Mouse (Mus musculus) intestine, embryonic 16.5 days (tissue): ENCODE results near the gene Kat14. TPM values are rescaled to one million over a fixed set of nuclear protein-coding genes. Genes with fewer than 3 reads are reported as not detected.

ENCODE experiments used
- ATAC-seq: fragments of 200-750 bp; cut with Nextera tagmentation; 2 replicates; pipeline ENCODE4 v1.8.0; 2017; ENCODE audit warnings: moderate TSS enrichment, moderate library complexity
- H3K27ac ChIP-seq: fragments of 300-500 bp; sonication (generic); 2 replicates; pipeline ENCODE4 v1.5.1; 2014; ENCODE audit warnings: mild to moderate bottlenecking, low read length
- H3K27me3 ChIP-seq: fragments of 300-500 bp; sonication (generic); replicated peaks from 2 replicates; pipeline ENCODE4 v1.6.1; 2014; ENCODE audit warnings: low read length, control low read depth, mixed read lengths; ENCODE audit not compliant: control insufficient read depth, insufficient read depth
- H3K36me3 ChIP-seq: fragments of 300-500 bp; sonication (generic); 2 replicates; pipeline ENCODE4 v1.6.1; 2014; ENCODE audit warnings: low read length, control low read depth; ENCODE audit not compliant: control insufficient read depth, insufficient read depth
- H3K4me1 ChIP-seq: fragments of 300-500 bp; sonication (generic); 2 replicates; pipeline ENCODE4 v1.6.1; 2014; ENCODE audit warnings: low read length, control low read depth, mixed read lengths; ENCODE audit not compliant: control insufficient read depth, insufficient read depth
- H3K4me2 ChIP-seq: fragments of 300-500 bp; sonication (generic); 2 replicates; pipeline ENCODE4 v1.6.1; 2014; ENCODE audit warnings: low read depth, low read length, control low read depth
- H3K4me3 ChIP-seq: fragments of 300-500 bp; sonication (generic); 2 replicates; pipeline ENCODE4 v1.5.1; 2014; ENCODE audit warnings: mild to moderate bottlenecking, low read length
- H3K9ac ChIP-seq: fragments of 300-500 bp; sonication (generic); 2 replicates; pipeline ENCODE4 v1.6.1; 2014; ENCODE audit warnings: low read depth, low read length
- H3K9me3 ChIP-seq: fragments of 300-500 bp; sonication (generic); 2 replicates; pipeline ENCODE4 v1.6.1; 2016; ENCODE audit warnings: low read length, control low read depth; ENCODE audit not compliant: control insufficient read depth
- WGBS: fragments of 180-500 bp; shearing (Covaris S2); extraction: QIAGEN DNeasy Blood & Tissue Kit; methylation state at CpG from one replicate; pipeline ENCODE4 v1.1.7; 2014; 5-methylcytosine and 5-hydroxymethylcytosine counted together
- polyA plus RNA-seq: library from polyadenylated mRNA; unstranded; fragments of >200 nt; fragmentation: Nextera tagmentation; extraction: Ambion mirVana; gene quantifications from 2 replicates; pipeline ENCODE4 v1.2.1, GENCODE M21; 2015

Gene Kat14
- 44.7 and 45.5 TPM in 2 replicates for polyA plus RNA-seq

DNA sequence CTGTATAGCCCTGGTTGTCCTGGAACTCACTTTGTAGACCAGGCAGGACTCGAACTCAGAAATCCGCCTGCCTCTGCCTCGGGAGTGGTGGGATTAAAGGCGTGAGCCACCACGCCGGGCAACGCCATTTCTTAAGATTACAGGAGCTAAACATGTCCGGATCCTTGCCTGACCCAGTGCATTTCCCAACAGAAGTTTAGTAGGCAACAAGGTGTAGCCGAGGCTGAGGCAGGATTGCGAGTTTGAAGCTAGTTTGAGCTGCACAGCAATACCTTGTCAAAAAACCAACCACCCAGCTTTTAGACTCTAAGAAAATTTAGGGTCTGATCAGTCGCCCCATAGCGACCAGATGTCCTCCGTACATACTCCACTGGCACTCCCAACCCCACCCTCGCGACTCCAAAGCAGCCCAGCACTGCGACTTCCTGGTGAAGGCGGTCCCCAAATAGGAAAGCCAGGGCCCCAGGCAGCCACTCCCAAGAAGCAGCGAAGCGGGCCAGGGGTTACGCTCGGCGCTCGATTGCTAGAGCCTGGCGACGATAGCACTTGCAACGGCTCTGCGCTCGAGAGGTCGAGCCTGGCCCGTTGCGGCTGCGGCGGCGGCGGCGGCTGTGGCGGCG lies at the start of gene Kat14, which contains the start of gene Pet117:
Kat14 (plus strand) TSS at position 584 of the 620 bp plus-strand sequence.
Pet117 (plus strand) TSS at position 597 of the 620 bp plus-strand sequence.
- peak within 1 kb of the TSS; percentile 78 for H3K4me3 ChIP-seq
- peak within 1 kb of the TSS; percentile 94 for H3K27ac ChIP-seq
- H3K4me2 ChIP-seq = peak within 1 kb of the TSS; percentile 62
- peak within 1 kb of the TSS; percentile 87 for H3K9ac ChIP-seq
- H3K4me1 ChIP-seq = peaks cover 9% of the 10 kb centered on the region; the same call in 1 of the 2 replicates
- peaks cover 1% of the 10 kb centered on the region; the same call in 1 of the 2 replicates for H3K36me3 ChIP-seq
- no peaks in the 10 kb centered on the region for H3K27me3 ChIP-seq
- H3K9me3 ChIP-seq = no peaks in the 10 kb centered on the region
- peak; percentile 98 for ATAC-seq
- 5% methylated on average over 38 of the region's 38 CpGs for WGBS

- no peak overlapping the region for H3K4me3 ChIP-seq
- H3K9ac ChIP-seq = no peak overlapping the region
- H3K27ac ChIP-seq = no peak overlapping the region
- no peak overlapping the region for H3K4me2 ChIP-seq
- WGBS = 77% methylated on average over 3 of the region's 3 CpGs
- H3K4me1 ChIP-seq = no peaks in the 10 kb centered on the region
- H3K36me3 ChIP-seq = no peaks in the 10 kb centered on the region
- no peak for ATAC-seq
- H3K27me3 ChIP-seq = peaks cover 3% of the 10 kb centered on the region; the same call in 1 of the 2 replicates
- H3K9me3 ChIP-seq = no peaks in the 10 kb centered on the region
These were observed 44.6 kb upstream of the Kat14 start for GRCm38 (mm10) chr2:144324218-144324617.

DNA sequence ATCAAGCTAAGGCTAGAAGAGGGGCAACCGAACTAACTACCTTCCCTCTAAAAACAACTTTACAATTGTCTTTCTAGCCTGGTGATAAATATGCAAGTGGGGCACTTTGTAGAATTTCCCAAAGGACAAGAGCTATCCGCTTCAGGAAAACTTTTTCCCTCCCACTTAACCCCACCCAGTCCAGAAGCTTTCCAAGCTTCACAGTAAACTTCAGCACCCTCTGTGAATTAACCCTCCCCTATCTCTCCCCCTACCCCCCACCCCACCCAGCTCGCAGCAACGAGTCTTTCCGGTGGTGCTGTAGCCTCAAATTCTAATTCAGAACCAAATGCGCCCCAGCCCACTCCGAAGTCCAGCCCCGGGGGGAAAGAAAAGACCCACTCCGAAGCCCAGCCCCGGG lies 39.3 kb upstream of the Kat14 start:
- peak overlapping the region; percentile 61; the same call in 1 of the 2 replicates for H3K4me3 ChIP-seq
- peak overlapping the region; percentile 95; the same call in 1 of the 2 replicates for H3K4me2 ChIP-seq
- H3K4me1 ChIP-seq = peaks cover 31% of the 10 kb centered on the region
- no peaks in the 10 kb centered on the region for H3K36me3 ChIP-seq
- H3K27ac ChIP-seq = no peak overlapping the region
- ATAC-seq = no peak
- no peak overlapping the region for H3K9ac ChIP-seq
- peaks cover 22% of the 10 kb centered on the region for H3K27me3 ChIP-seq
- H3K9me3 ChIP-seq = no peaks in the 10 kb centered on the region
- 7% methylated on average over 10 of the region's 10 CpGs for WGBS

DNA sequence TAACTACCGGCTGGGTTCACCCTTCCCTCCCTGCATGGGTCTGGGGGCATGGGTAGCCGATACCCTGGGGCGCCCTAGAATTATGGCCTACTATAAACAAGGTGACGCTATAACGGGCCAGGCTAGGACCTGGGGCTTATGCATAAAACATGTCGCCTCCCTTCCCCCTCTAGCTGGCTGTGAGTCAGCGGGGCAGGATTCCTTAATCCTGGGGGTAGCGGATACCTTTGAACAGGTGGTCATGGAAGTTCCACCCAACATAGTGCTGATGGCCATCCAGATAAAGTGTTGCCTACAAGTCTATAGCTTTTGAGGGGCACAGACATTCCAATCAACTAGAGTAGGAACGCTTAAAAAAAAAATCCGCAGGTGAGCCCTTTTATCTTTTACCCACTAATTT lies 38.8 kb upstream of the Kat14 start:
- Histone ChIP-seq H3K9ac (no peak overlapping the region), H3K4me1 (peaks cover 31% of the 10 kb centered on the region), H3K27me3 (peaks cover 22% of the 10 kb centered on the region), H3K36me3 (no peaks in the 10 kb centered on the region), H3K4me3 (peak overlapping the region; percentile 61), H3K27ac (no peak overlapping the region), H3K4me2 (peak overlapping the region; percentile 95), H3K9me3 (no peaks in the 10 kb centered on the region)
- 4% methylated on average over 10 of the region's 10 CpGs for WGBS
- ATAC-seq = no peak

DNA sequence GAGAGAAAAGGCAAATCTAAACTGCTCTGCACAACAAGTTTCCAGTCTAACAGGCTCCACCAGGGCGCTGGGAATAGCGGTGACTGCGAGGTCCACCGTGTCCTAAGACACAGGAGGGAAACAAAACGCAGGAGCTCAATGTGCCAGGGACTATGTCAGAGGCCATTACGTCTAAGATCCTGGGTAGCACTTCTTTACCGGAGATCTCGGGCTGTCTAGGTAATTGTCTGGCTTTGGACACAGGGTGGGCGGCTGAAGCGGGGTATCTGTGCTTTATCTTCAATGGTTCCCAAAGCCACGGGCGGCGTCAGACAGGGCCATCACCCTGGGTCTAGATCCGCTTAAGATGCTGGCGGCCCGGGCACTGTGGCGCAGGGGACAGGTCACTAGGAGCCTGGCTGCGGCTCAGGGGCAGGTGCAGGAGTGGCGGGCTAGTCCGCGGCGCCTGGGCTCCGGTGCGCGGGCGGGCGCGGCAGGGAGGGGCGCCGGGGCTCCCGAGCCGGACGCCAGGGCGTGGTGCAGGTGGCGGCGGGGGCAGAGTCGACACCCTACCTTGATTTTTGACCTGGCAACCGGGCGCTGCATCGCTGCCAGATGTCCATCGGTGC lies 38.3 kb upstream of the Kat14 start:
- Histone ChIP-seq H3K27ac (no peak overlapping the region), H3K27me3 (peaks cover 22% of the 10 kb centered on the region), H3K4me3 (peak overlapping the region; percentile 61)

GRCm38 (mm10) chr2:144330960-144331371 lies 37.8 kb upstream of the Kat14 start:
- H3K4me2 ChIP-seq = peak overlapping the region; percentile 95
- WGBS = under 1% methylated on average over 50 of the region's 50 CpGs
- no peak overlapping the region for H3K27ac ChIP-seq

More for the DNA sequence above, 38.3 kb upstream of the Kat14 start:
- WGBS = under 1% methylated on average over 40 of the region's 41 CpGs
- ATAC-seq = peak; percentile 64
- Histone ChIP-seq H3K4me2 (peak overlapping the region; percentile 95), H3K4me1 (peaks cover 31% of the 10 kb centered on the region), H3K36me3 (no peaks in the 10 kb centered on the region), H3K9me3 (no peaks in the 10 kb centered on the region), H3K9ac (peak overlapping the region; percentile 66)

GRCm38 (mm10) chr2:144331401-144332302 lies 37.1 kb upstream of the Kat14 start, which contains the start of gene Ovol2:
Ovol2 (minus strand) TSS chr2:144332146.
- Histone ChIP-seq H3K27me3 (peaks cover 22% of the 10 kb centered on the region), H3K36me3 (no peaks in the 10 kb centered on the region), H3K4me1 (peaks cover 31% of the 10 kb centered on the region), H3K27ac (no peak within 1 kb of the TSS), H3K9ac (peak within 1 kb of the TSS; percentile 66), H3K4me2 (peak within 1 kb of the TSS; percentile 95), H3K9me3 (no peaks in the 10 kb centered on the region), H3K4me3 (peak within 1 kb of the TSS; percentile 61)
- 1% methylated on average over 62 of the region's 62 CpGs for WGBS
- ATAC-seq = peak; percentile 65

More at GRCm38 (mm10) chr2:144330960-144331371, 37.8 kb upstream of the Kat14 start:
- ATAC-seq = peak; percentile 33
- Histone ChIP-seq H3K36me3 (no peaks in the 10 kb centered on the region), H3K9me3 (no peaks in the 10 kb centered on the region), H3K9ac (peak overlapping the region; percentile 66), H3K27me3 (peaks cover 22% of the 10 kb centered on the region), H3K4me1 (peaks cover 31% of the 10 kb centered on the region), H3K4me3 (peak overlapping the region; percentile 61)

DNA sequence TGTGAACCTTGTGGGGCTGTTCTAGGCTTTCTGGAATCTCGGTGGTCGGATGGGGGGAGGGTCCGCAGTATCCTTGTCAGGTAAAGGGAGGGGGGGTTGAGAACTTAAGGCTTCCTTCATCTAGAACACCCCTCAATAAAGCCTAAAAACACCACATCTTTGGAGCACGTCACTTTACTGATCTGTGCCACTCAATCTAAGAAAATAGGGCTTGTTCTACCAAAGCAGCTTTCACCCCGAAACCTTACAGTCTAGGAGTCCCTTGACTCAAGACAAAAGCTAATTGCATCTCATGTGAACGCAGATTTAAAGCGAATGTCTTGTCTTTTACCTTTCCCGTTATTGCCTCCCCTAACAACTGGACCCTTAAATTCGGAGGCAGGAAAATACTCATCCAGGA lies 36.3 kb upstream of the Kat14 start:
- peak overlapping the region; percentile 45; the same call in 1 of the 2 replicates for H3K9ac ChIP-seq
- H3K4me2 ChIP-seq = peak overlapping the region; percentile 95
- no peak for ATAC-seq
- H3K36me3 ChIP-seq = no peaks in the 10 kb centered on the region
- 9% methylated on average over 9 of the region's 9 CpGs for WGBS
- H3K27me3 ChIP-seq = peaks cover 22% of the 10 kb centered on the region
- H3K4me3 ChIP-seq = peak overlapping the region; percentile 61
- peaks cover 31% of the 10 kb centered on the region for H3K4me1 ChIP-seq
- no peaks in the 10 kb centered on the region for H3K9me3 ChIP-seq
- no peak overlapping the region for H3K27ac ChIP-seq
